Mouse (Mus musculus): ENCODE results near the gene Fgfr2.

GRCm38 (mm10) chr7:130455587-130456246 is 2667.4 kb downstream of the Fgfr2 start:
- TF ChIP-seq ZNF384 (IDR thresholded peaks at IDR 0.05; ENCODE audit: low read depth, low read length): no peak
- no peak for TF ChIP-seq HCFC1 (IDR thresholded peaks at IDR 0.05; ENCODE audit: borderline replicate concordance, insufficient read depth, low read length)
- TF ChIP-seq MAFK (IDR thresholded peaks at IDR 0.05; ENCODE audit: insufficient read depth, low read depth, low read length): no peak
